Mouse (Mus musculus) olfactory bulb, adult 2 months (tissue): ENCODE data around the gene Alox12.

Source experiments
- CTCF ChIP-seq: fragments of 200-500 bp; IDR thresholded peaks from 2 replicates; pipeline ENCODE4 v1.5.1; 2012; ENCODE audit warnings: low read depth, mild to moderate bottlenecking, low read length, moderate library complexity; ENCODE audit not compliant: insufficient read depth
- POLR2A ChIP-seq: fragments of 200-500 bp; IDR thresholded peaks from 2 replicates; pipeline ENCODE4 v1.6.1; 2012; ENCODE audit warnings: mild to moderate bottlenecking, low read depth, low read length, moderate library complexity; ENCODE audit not compliant: insufficient read depth

DNA sequence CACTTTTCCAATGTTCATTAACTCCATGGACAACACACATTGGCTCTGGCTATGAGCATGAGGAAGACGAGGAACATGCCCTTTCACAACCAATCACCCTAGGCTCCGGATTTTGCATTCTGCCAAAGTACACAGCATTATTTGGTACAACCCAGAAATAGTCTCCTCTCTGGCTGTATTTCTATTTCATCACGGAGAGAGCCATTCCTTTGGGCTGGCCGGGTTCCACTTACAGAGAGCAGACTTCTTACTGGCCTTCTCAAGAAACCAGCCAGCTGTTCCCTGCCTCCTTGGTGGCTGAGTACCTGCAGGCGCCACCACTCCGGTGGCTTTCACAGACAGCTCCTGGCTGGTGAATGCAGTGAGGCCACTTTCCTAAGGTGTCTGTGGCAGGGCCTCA lies 42.7 kb downstream of the Alox12 start, which contains the start of gene Slc16a11:
- no peak for TF ChIP-seq CTCF
- no peak for TF ChIP-seq POLR2A
